Mouse (Mus musculus) MEL (cell line): ENCODE results near the gene Hs6st3. TPM values are rescaled to one million over a fixed set of nuclear protein-coding genes. Genes with fewer than 3 reads are reported as not detected.

Experiments
- DNase-seq: peaks from one replicate; pipeline ENCODE4 v3.0.0; 2011; ENCODE audit warnings: low read depth, low spot score
- H3K27ac ChIP-seq: 2 replicates; pipeline ENCODE4 v1.5.1; 2012; ENCODE audit warnings: low read depth, mild to moderate bottlenecking, control low read depth, low read length, moderate library complexity; ENCODE audit not compliant: control insufficient read depth
- H3K27me3 ChIP-seq, 2 experiments: fragments of 150-350 bp in 1 of 2; sonication (generic) in 1 of 2; 2 replicates each; pipeline ENCODE4 v1.6.1; 2012; ENCODE audit warnings: low read length in 2 of 2, mild to moderate bottlenecking in 2 of 2, improper control_type of control experiment in 1 of 2, moderate library complexity in 1 of 2; ENCODE audit not compliant: insufficient read depth in 2 of 2, control insufficient read depth in 1 of 2
- H3K36me3 ChIP-seq, 2 experiments: 2 replicates each; pipeline ENCODE4 v1.6.1; 2012 to 2014; ENCODE audit warnings: low read length in 2 of 2, improper control_type of control experiment in 1 of 2, inconsistent platforms in 1 of 2, mild to moderate bottlenecking in 1 of 2; ENCODE audit not compliant: insufficient read depth in 2 of 2, control insufficient read depth in 1 of 2
- H3K4me1 ChIP-seq, 2 experiments: fragments of 150-350 bp in 1 of 2; sonication (generic) in 1 of 2; 2 replicates each; pipeline ENCODE4 v1.6.1; 2012; ENCODE audit warnings: low read length in 2 of 2, improper control_type of control experiment in 1 of 2, mild to moderate bottlenecking in 1 of 2; ENCODE audit not compliant: insufficient read depth in 2 of 2, control insufficient read depth in 1 of 2
- H3K4me3 ChIP-seq, 2 experiments: fragments of 150-350 bp in 1 of 2; sonication (generic) in 1 of 2; 2 replicates each; pipeline ENCODE4 v1.5.1; 2012; ENCODE audit warnings: low read depth in 2 of 2, low read length in 2 of 2, mild to moderate bottlenecking in 2 of 2, moderate library complexity in 2 of 2, control low read depth in 1 of 2, improper control_type of control experiment in 1 of 2; ENCODE audit not compliant: control insufficient read depth in 1 of 2, insufficient read depth in 1 of 2
- H3K79me2 ChIP-seq: 2 replicates; pipeline ENCODE4 v1.6.1; 2012; ENCODE audit warnings: mild to moderate bottlenecking, low read length, moderate library complexity; ENCODE audit not compliant: control insufficient read depth, poor library complexity, insufficient read depth
- H3K9ac ChIP-seq: 2 replicates; pipeline ENCODE4 v1.6.1; 2012; ENCODE audit warnings: low read depth, mild to moderate bottlenecking, control low read depth, low read length, moderate library complexity; ENCODE audit not compliant: control insufficient read depth, poor library complexity, severe bottlenecking
- H3K9me3 ChIP-seq: fragments of 150-350 bp; sonication (generic); replicated peaks from 2 replicates; pipeline ENCODE4 v1.6.1; 2012; ENCODE audit warnings: mild to moderate bottlenecking, low read length, improper control_type of control experiment, moderate library complexity; ENCODE audit not compliant: insufficient read depth
- BHLHE40 ChIP-seq: IDR thresholded peaks from 2 replicates; pipeline ENCODE4 v1.6.1; 2012; ENCODE audit warnings: low read depth, mild to moderate bottlenecking, inconsistent platforms, low read length, improper control_type of control experiment, borderline replicate concordance
- CHD1 ChIP-seq: IDR thresholded peaks from 2 replicates; pipeline ENCODE4 v1.6.1; 2012; ENCODE audit warnings: low read depth, mild to moderate bottlenecking, inconsistent platforms, low read length, improper control_type of control experiment
- CHD2 ChIP-seq: IDR thresholded peaks from 2 replicates; pipeline ENCODE4 v1.6.1; 2011; ENCODE audit warnings: low read length, improper control_type of control experiment
- E2F4 ChIP-seq: IDR thresholded peaks from 2 replicates; pipeline ENCODE4 v1.6.1; 2011; ENCODE audit warnings: low read depth, low read length, improper control_type of control experiment, borderline replicate concordance
- ELF1 ChIP-seq: IDR thresholded peaks from 2 replicates; pipeline ENCODE4 v1.6.1; 2014; ENCODE audit warnings: low read depth, mild to moderate bottlenecking, inconsistent platforms, low read length, improper control_type of control experiment, moderate library complexity
- ETS1 ChIP-seq: IDR thresholded peaks from 2 replicates; pipeline ENCODE4 v1.6.1; 2012; ENCODE audit warnings: low read depth, mild to moderate bottlenecking, inconsistent platforms, low read length, improper control_type of control experiment, moderate library complexity
- GABPA ChIP-seq: IDR thresholded peaks from 2 replicates; pipeline ENCODE4 v1.6.1; 2012; ENCODE audit warnings: low read depth, mild to moderate bottlenecking, inconsistent platforms, low read length, improper control_type of control experiment, moderate library complexity
- GATA1 ChIP-seq: IDR thresholded peaks from 2 replicates; pipeline ENCODE4 v1.6.1; 2011; ENCODE audit warnings: low read depth, low read length, improper control_type of control experiment
- HCFC1 ChIP-seq: IDR thresholded peaks from 2 replicates; pipeline ENCODE4 v1.6.1; 2012; ENCODE audit warnings: low read depth, mild to moderate bottlenecking, inconsistent platforms, low read length, improper control_type of control experiment, moderate library complexity
- JUND ChIP-seq: IDR thresholded peaks from 2 replicates; pipeline ENCODE4 v1.6.1; 2011; ENCODE audit warnings: low read depth, mild to moderate bottlenecking, improper control_type of control experiment, low read length
- KAT2A ChIP-seq: conservative IDR thresholded peaks from 2 replicates; pipeline ENCODE4 v1.6.1; 2012; ENCODE audit warnings: low read depth, low read length, improper control_type of control experiment, inconsistent platforms
- MAFK ChIP-seq: IDR thresholded peaks from 2 replicates; pipeline ENCODE4 v1.6.1; 2011; ENCODE audit warnings: low read depth, mild to moderate bottlenecking, low read length, improper control_type of control experiment, borderline replicate concordance
- MAZ ChIP-seq: IDR thresholded peaks from 2 replicates; pipeline ENCODE4 v1.6.1; 2012; ENCODE audit warnings: low read depth, mild to moderate bottlenecking, inconsistent platforms, low read length, improper control_type of control experiment
- MYB ChIP-seq: IDR thresholded peaks from 2 replicates; pipeline ENCODE4 v1.6.1; 2011; ENCODE audit warnings: mild to moderate bottlenecking, low read depth, low read length, improper control_type of control experiment
- NRF1 ChIP-seq: IDR thresholded peaks from 2 replicates; pipeline ENCODE4 v1.6.1; 2014; ENCODE audit warnings: low read depth, mild to moderate bottlenecking, inconsistent platforms, low read length, improper control_type of control experiment, moderate library complexity; ENCODE audit not compliant: poor library complexity, insufficient read depth, severe bottlenecking
- POLR2A ChIP-seq, 2 experiments: IDR thresholded peaks; 2 replicates each; pipeline ENCODE4 v1.6.1; 2011 to 2012; ENCODE audit warnings: low read length in 2 of 2, mild to moderate bottlenecking in 2 of 2, control low read depth in 1 of 2, improper control_type of control experiment in 1 of 2, low read depth in 1 of 2, moderate library complexity in 1 of 2; ENCODE audit not compliant: control insufficient read depth in 1 of 2, insufficient read depth in 1 of 2, poor library complexity in 1 of 2
- POLR2AphosphoS2 ChIP-seq: IDR thresholded peaks from 2 replicates; pipeline ENCODE4 v1.6.1; 2011; ENCODE audit warnings: low read length, improper control_type of control experiment
- POLR2AphosphoS5 ChIP-seq: IDR thresholded peaks from 2 replicates; pipeline ENCODE4 v1.6.1; 2012; ENCODE audit warnings: low read depth, borderline replicate concordance, mild to moderate bottlenecking, inconsistent platforms, low read length, moderate library complexity, mixed read lengths
- RAD21 ChIP-seq: IDR thresholded peaks from 2 replicates; pipeline ENCODE4 v1.6.1; 2011; ENCODE audit warnings: mild to moderate bottlenecking, low read depth, low read length, improper control_type of control experiment
- SIN3A ChIP-seq: IDR thresholded peaks from 2 replicates; pipeline ENCODE4 v1.6.1; 2012; ENCODE audit warnings: low read length, improper control_type of control experiment, inconsistent platforms
- SMC3 ChIP-seq: IDR thresholded peaks from 2 replicates; pipeline ENCODE4 v1.6.1; 2011; ENCODE audit warnings: low read depth, low read length, improper control_type of control experiment
- TAL1 ChIP-seq: IDR thresholded peaks from 2 replicates; pipeline ENCODE4 v1.6.1; 2012; ENCODE audit warnings: mild to moderate bottlenecking, inconsistent platforms, low read length, moderate library complexity, mixed read lengths
- UBTF ChIP-seq: IDR thresholded peaks from 2 replicates; pipeline ENCODE4 v1.6.1; 2012; ENCODE audit warnings: low read depth, mild to moderate bottlenecking, inconsistent platforms, low read length, improper control_type of control experiment, moderate library complexity, borderline replicate concordance; ENCODE audit not compliant: insufficient read depth
- USF1 ChIP-seq: IDR thresholded peaks from 2 replicates; pipeline ENCODE4 v1.6.1; 2014; ENCODE audit warnings: low read depth, mild to moderate bottlenecking, inconsistent platforms, low read length, improper control_type of control experiment, moderate library complexity
- USF2 ChIP-seq, 2 experiments: IDR thresholded peaks; 2 replicates each; pipeline ENCODE4 v1.6.1; 2011 to 2012; ENCODE audit warnings: improper control_type of control experiment in 2 of 2, low read length in 2 of 2, borderline replicate concordance in 1 of 2, inconsistent platforms in 1 of 2, low read depth in 1 of 2, mild to moderate bottlenecking in 1 of 2; ENCODE audit not compliant: insufficient read depth in 1 of 2
- ZMIZ1 ChIP-seq: IDR thresholded peaks from 2 replicates; pipeline ENCODE4 v1.6.1; 2012; ENCODE audit warnings: low read depth, mild to moderate bottlenecking, inconsistent platforms, low read length, improper control_type of control experiment, moderate library complexity
- ZNF384 ChIP-seq: IDR thresholded peaks from 2 replicates; pipeline ENCODE4 v1.6.1; 2012; ENCODE audit warnings: low read depth, mild to moderate bottlenecking, inconsistent platforms, low read length, improper control_type of control experiment
- polyA plus RNA-seq, 2 experiments: library from polyadenylated mRNA; stranded (reverse) in 1 of 2; unstranded in 1 of 2; fragments of >175 nt in 1 of 2; fragments of >200 nt in 1 of 2; gene quantifications; 2 replicates each; pipeline versions ENCODE4 v1.2.1 to v1.2.4; 2012; ENCODE audit warnings: low replicate concordance in 2 of 2, low read depth in 1 of 2; ENCODE audit not compliant: insufficient read length in 2 of 2, insufficient read depth in 1 of 2, missing spikeins in 1 of 2
- total RNA-seq: library from RNA; depleted of rRNA; stranded (reverse); fragments of 300-350 nt; gene quantifications from 2 replicates; pipeline ENCODE4 v1.2.3, GENCODE M21; 2012

Hs6st3 gene
- total and polyA plus RNA-seq, 3 experiments = not detected

- Histone ChIP-seq H3K4me1 (no peaks in the 10 kb centered on the region), H3K27me3 (no peaks in the 10 kb centered on the region), H3K27ac (no peak overlapping the region), H3K36me3 (no peaks in the 10 kb centered on the region), H3K4me3 (no peak overlapping the region), H3K9ac (no peak overlapping the region), H3K79me2 (no peaks in the 10 kb centered on the region), H3K9me3 (no peaks in the 10 kb centered on the region)
- no peak for DNase-seq
- TF ChIP-seq SIN3A (no peak), GATA1 (no peak), KAT2A (no peak), TAL1 (no peak), POLR2A (IDR thresholded peaks at IDR 0.05; ENCODE audit: control insufficient read depth in 1 of 2, insufficient read depth in 1 of 2, low read depth in 1 of 2, low read length in 2 of 2, poor library complexity in 1 of 2) (no peak), ELF1 (no peak), MAZ (no peak), POLR2AphosphoS5 (no peak), HCFC1 (no peak), ETS1 (no peak), MYB (no peak), E2F4 (no peak), ZNF384 (no peak), UBTF (no peak), ZMIZ1 (no peak), GABPA (no peak)
Measured at GRCm38 (mm10) chr14:119902486-119902885, 764.3 kb downstream of the Hs6st3 start.

GRCm38 (mm10) chr14:119908032-119908675 lies 770.0 kb downstream of the Hs6st3 start:
- Histone ChIP-seq H3K27ac (no peak overlapping the region), H3K36me3 (no peaks in the 10 kb centered on the region), H3K27me3 (no peaks in the 10 kb centered on the region), H3K4me1 (no peaks in the 10 kb centered on the region), H3K79me2 (no peaks in the 10 kb centered on the region), H3K9me3 (no peaks in the 10 kb centered on the region), H3K9ac (no peak overlapping the region), H3K4me3 (no peak overlapping the region)
- TF ChIP-seq SIN3A = no peak
- TF ChIP-seq BHLHE40 = no peak
- TF ChIP-seq POLR2AphosphoS5 = no peak
- no peak for TF ChIP-seq CHD2
- TF ChIP-seq MAFK = no peak
- no peak for TF ChIP-seq ZNF384
- no peak for TF ChIP-seq HCFC1
- TF ChIP-seq KAT2A = no peak
- no peak for TF ChIP-seq USF2 (IDR thresholded peaks at IDR 0.05; ENCODE audit: borderline replicate concordance in 1 of 2, insufficient read depth in 1 of 2, low read depth in 1 of 2, low read length in 2 of 2)
- TF ChIP-seq NRF1 = no peak
- no peak for TF ChIP-seq POLR2A (IDR thresholded peaks at IDR 0.05; ENCODE audit: control insufficient read depth in 1 of 2, insufficient read depth in 1 of 2, low read depth in 1 of 2, low read length in 2 of 2, poor library complexity in 1 of 2)
- no peak for TF ChIP-seq E2F4
- no peak for TF ChIP-seq CHD1
- no peak for TF ChIP-seq USF1
- TF ChIP-seq POLR2AphosphoS2 = no peak
- TF ChIP-seq SMC3 = no peak
- no peak for TF ChIP-seq RAD21
- TF ChIP-seq ZMIZ1 = no peak
- no peak for TF ChIP-seq JUND
- no peak for DNase-seq
